Mouse (Mus musculus): Measurements from ENCODE around the gene Erbb2. TPM values are rescaled to one million over a fixed set of nuclear protein-coding genes. Genes with fewer than 3 reads are reported as not detected.

The Erbb2 gene
- total RNA-seq, 2 experiments from 2014 or later: 2.5 to 3.4 TPM

GRCm38 (mm10) chr11:98414162-98414561 is 1.9 kb downstream of the Erbb2 start:
- no peak for DNase-seq (ENCODE audit: low spot score in 2 of 2)

GRCm38 (mm10) chr11:98417074-98417473 is 4.8 kb downstream of the Erbb2 start:
- no peak for DNase-seq (ENCODE audit: low spot score in 2 of 2)

- DNase-seq (ENCODE audit: low spot score in 2 of 2): no peak
These were observed 6.0 kb downstream of the Erbb2 start for GRCm38 (mm10) chr11:98418273-98418672.

- no peak for DNase-seq (ENCODE audit: low spot score in 2 of 2)
These were observed 6.8 kb downstream of the Erbb2 start for GRCm38 (mm10) chr11:98418939-98419547.

GRCm38 (mm10) chr11:98426592-98426991 is 14.3 kb downstream of the Erbb2 start:
- DNase-seq (ENCODE audit: low spot score in 2 of 2): no peak

- no peak for DNase-seq (ENCODE audit: low spot score in 2 of 2)
These were observed 16.2 kb downstream of the Erbb2 start for GRCm38 (mm10) chr11:98428436-98428835.

- DNase-seq (ENCODE audit: low spot score in 2 of 2): no peak
These were observed 19.7 kb downstream of the Erbb2 start for GRCm38 (mm10) chr11:98431743-98432502.

GRCm38 (mm10) chr11:98435723-98436122 is 23.5 kb downstream of the Erbb2 start:
- DNase-seq (ENCODE audit: low spot score in 2 of 2): no peak

- DNase-seq (ENCODE audit: low spot score in 2 of 2): no peak
These were observed 25.2 kb downstream of the Erbb2 start for GRCm38 (mm10) chr11:98437441-98437840.

GRCm38 (mm10) chr11:98438331-98439158 is 26.3 kb downstream of the Erbb2 start, which contains the start of gene Mien1:
Mien1 (minus strand) TSS chr11:98438991.
- DNase-seq (ENCODE audit: low spot score in 2 of 2): peak; percentile 98 to 99

- no peak for DNase-seq (ENCODE audit: low spot score in 2 of 2)
These were observed 31.4 kb downstream of the Erbb2 start for GRCm38 (mm10) chr11:98443688-98444087.

GRCm38 (mm10) chr11:98445238-98445637 is 33.0 kb downstream of the Erbb2 start:
- DNase-seq (ENCODE audit: low spot score in 2 of 2): no peak

GRCm38 (mm10) chr11:98445679-98446078 is 33.4 kb downstream of the Erbb2 start:
- DNase-seq (ENCODE audit: low spot score in 2 of 2): no peak

GRCm38 (mm10) chr11:98446213-98446561 is 33.9 kb downstream of the Erbb2 start, which contains the start of gene Grb7:
Grb7 (plus strand) TSS chr11:98446394.
- DNase-seq (ENCODE audit: low spot score in 2 of 2): no peak

- DNase-seq (ENCODE audit: low spot score in 2 of 2): no peak
These were observed 34.5 kb downstream of the Erbb2 start for GRCm38 (mm10) chr11:98446562-98447474.

GRCm38 (mm10) chr11:98447475-98447834 is 35.2 kb downstream of the Erbb2 start:
- DNase-seq (ENCODE audit: low spot score in 2 of 2): no peak

- DNase-seq (ENCODE audit: low spot score in 2 of 2): no peak
These were observed 36.0 kb downstream of the Erbb2 start for GRCm38 (mm10) chr11:98448191-98448790.

GRCm38 (mm10) chr11:98449419-98449818 is 37.1 kb downstream of the Erbb2 start:
- no peak for DNase-seq (ENCODE audit: low spot score in 2 of 2)

- DNase-seq (ENCODE audit: low spot score in 2 of 2): no peak
These were observed 37.9 kb downstream of the Erbb2 start for GRCm38 (mm10) chr11:98449921-98450771.

All from adrenal gland, adult 18-20 months (tissue).